Mouse (Mus musculus) megakaryocyte, embryonic 14.5 days (primary cell): ENCODE data around the gene Thtpa.

Source experiments
- FLI1 ChIP-seq: IDR thresholded peaks from 2 replicates; pipeline ENCODE4 v1.6.1; 2012; ENCODE audit warnings: low read length, inconsistent platforms, mixed read lengths
- GATA1 ChIP-seq: IDR thresholded peaks from 3 replicates; pipeline ENCODE4 v1.6.1; 2012; ENCODE audit warnings: mixed read lengths, low read length, inconsistent platforms, borderline replicate concordance

DNA sequence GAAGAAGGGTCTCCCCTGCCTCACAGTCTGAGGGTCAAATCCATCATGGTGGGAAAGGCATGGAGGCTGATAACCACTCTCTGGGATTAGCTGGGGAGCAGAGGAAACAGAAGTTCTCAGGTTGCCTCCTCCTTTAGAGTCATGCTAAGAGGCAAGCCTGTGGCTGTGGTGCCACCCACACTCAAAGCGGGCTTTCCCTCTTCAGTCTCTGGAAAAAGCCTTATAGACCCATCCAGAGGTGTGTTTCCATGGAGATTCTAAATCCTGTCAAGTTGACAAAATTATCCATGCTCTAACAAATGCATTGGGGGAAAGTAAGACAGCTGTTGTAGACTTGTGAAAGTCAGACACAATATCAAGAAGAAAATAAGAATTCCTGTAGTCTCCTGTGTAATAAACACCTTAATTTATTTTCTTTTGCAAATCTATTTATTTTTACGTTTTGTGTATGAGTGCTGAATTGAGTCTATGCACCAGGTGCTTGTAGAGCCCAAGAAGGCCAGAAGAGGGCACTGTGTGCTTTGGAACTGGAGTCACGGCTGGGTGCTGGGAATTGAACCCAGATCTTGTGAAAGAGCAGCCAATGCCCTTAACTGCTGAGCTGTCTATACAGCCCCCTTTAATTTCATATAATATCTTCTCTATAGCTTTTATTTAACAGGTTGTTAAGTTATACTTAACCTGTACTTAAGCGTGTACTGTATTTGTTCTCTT, 25.0 kb downstream of the Thtpa start:
- TF ChIP-seq GATA1 (no peak), FLI1 (no peak)
